Mouse (Mus musculus): ENCODE results near the gene Ccdc83. TPM values are rescaled to one million over a fixed set of nuclear protein-coding genes. Genes with fewer than 3 reads are reported as not detected.

The Ccdc83 gene
- not detected for total RNA-seq (2021)
- polyA plus RNA-seq (2012; rRNA removed): 0.10 and 0.26 TPM in 2 replicates
- long read RNA-seq: 0 reads

GRCm38 (mm10) chr7:90265289-90265970, at the start of gene Ccdc83:
Gene Ccdc83 (minus strand): TSS chr7:90265777.
- WGBS: 8% methylated on average over 28 of the region's 28 CpGs
- intact Hi-C loops (cut with DNase I): loop anchor here (1.0 to 10.0 kb wide), 4 partner anchors 113 to 761 kb away; no protein-coding TSS in a partner anchor

GRCm38 (mm10) chr7:90313421-90313820, 47.8 kb upstream of the Ccdc83 start:
- H3K27ac ChIP-seq: no peak overlapping the region
- WGBS: 69% methylated on average over 3 of the region's 3 CpGs
- DNase-seq: no peak
- no peaks in the 10 kb centered on the region for H3K79me2 ChIP-seq (replicated peaks; ENCODE audit: control insufficient read depth, insufficient read depth, low read length)
- H3K4me3 ChIP-seq: no peak overlapping the region
- TF ChIP-seq CTCF (IDR thresholded peaks at IDR 0.05) (no peak), POLR2A (IDR thresholded peaks at IDR 0.05; ENCODE audit: insufficient read depth, low read depth, low read length) (no peak), EP300 (IDR thresholded peaks at IDR 0.05; ENCODE audit: insufficient read depth, low read depth, low read length) (no peak)
- H3K36me3 ChIP-seq (ENCODE audit: control insufficient read depth, insufficient read depth, low read length): no peaks in the 10 kb centered on the region
- intact Hi-C loops (cut with DNase I): no loop called here
- no peaks in the 10 kb centered on the region for H3K27me3 ChIP-seq (ENCODE audit: control insufficient read depth, insufficient read depth, low read length)
- peaks cover 2% of the 10 kb centered on the region for H3K4me1 ChIP-seq (ENCODE audit: control insufficient read depth, insufficient read depth, low read length)
- H3K9ac ChIP-seq (ENCODE audit: low read depth, low read length): no peak overlapping the region

More at GRCm38 (mm10) chr7:90265289-90265970, at the start of gene Ccdc83:
- Histone ChIP-seq H3K36me3 (ENCODE audit: control insufficient read depth, insufficient read depth, low read length) (no peaks in the 10 kb centered on the region), H3K9ac (ENCODE audit: low read depth, low read length) (0 out of 2 replicates have a peak within 1 kb of the TSS, but pooled peaks have one; percentile 17), H3K27me3 (ENCODE audit: control insufficient read depth, insufficient read depth, low read length) (no peaks in the 10 kb centered on the region), H3K27ac (no peak within 1 kb of the TSS; the same call in 1 of the 2 replicates), H3K4me3 (peak within 1 kb of the TSS; percentile 33), H3K79me2 (replicated peaks; ENCODE audit: control insufficient read depth, insufficient read depth, low read length) (no peaks in the 10 kb centered on the region), H3K4me1 (ENCODE audit: control insufficient read depth, insufficient read depth, low read length) (0 out of 2 replicates have a peak, but pooled peaks cover 3% of the 10 kb centered on the region)
- DNase-seq: peak; percentile 82 to 84
- TF ChIP-seq CTCF (IDR thresholded peaks at IDR 0.05): peak; percentile 97
- peak; percentile 75; the same call in 1 of the 2 replicates for TF ChIP-seq EP300 (IDR thresholded peaks at IDR 0.05; ENCODE audit: insufficient read depth, low read depth, low read length)
- no peak for TF ChIP-seq POLR2A (IDR thresholded peaks at IDR 0.05; ENCODE audit: insufficient read depth, low read depth, low read length)

GRCm38 (mm10) chr7:90312151-90312883, 46.7 kb upstream of the Ccdc83 start:
- no peak for TF ChIP-seq EP300 (IDR thresholded peaks at IDR 0.05; ENCODE audit: insufficient read depth, low read depth, low read length)
- no peak for TF ChIP-seq POLR2A (IDR thresholded peaks at IDR 0.05; ENCODE audit: insufficient read depth, low read depth, low read length)
- TF ChIP-seq CTCF (IDR thresholded peaks at IDR 0.05): no peak
- Histone ChIP-seq H3K36me3 (ENCODE audit: control insufficient read depth, insufficient read depth, low read length) (no peaks in the 10 kb centered on the region), H3K4me3 (no peak overlapping the region), H3K9ac (ENCODE audit: low read depth, low read length) (no peak overlapping the region), H3K27me3 (ENCODE audit: control insufficient read depth, insufficient read depth, low read length) (no peaks in the 10 kb centered on the region), H3K79me2 (replicated peaks; ENCODE audit: control insufficient read depth, insufficient read depth, low read length) (no peaks in the 10 kb centered on the region), H3K4me1 (ENCODE audit: control insufficient read depth, insufficient read depth, low read length) (peaks cover 2% of the 10 kb centered on the region), H3K27ac (no peak overlapping the region)
- intact Hi-C loops (cut with DNase I): no loop called here
- WGBS: 49% methylated on average over 7 of the region's 7 CpGs
- peak in 1 of 2 experiments; percentile 16 for DNase-seq

- DNase-seq: no peak
- H3K9ac ChIP-seq (ENCODE audit: low read depth, low read length): no peak overlapping the region
- no peak overlapping the region for H3K4me3 ChIP-seq
- no peaks in the 10 kb centered on the region for H3K36me3 ChIP-seq (ENCODE audit: control insufficient read depth, insufficient read depth, low read length)
- H3K4me1 ChIP-seq (ENCODE audit: control insufficient read depth, insufficient read depth, low read length): peaks cover 2% of the 10 kb centered on the region
- no peaks in the 10 kb centered on the region for H3K27me3 ChIP-seq (ENCODE audit: control insufficient read depth, insufficient read depth, low read length)
- H3K79me2 ChIP-seq (replicated peaks; ENCODE audit: control insufficient read depth, insufficient read depth, low read length): no peaks in the 10 kb centered on the region
- 84% methylated on average over 6 of the region's 6 CpGs for WGBS
- H3K27ac ChIP-seq: no peak overlapping the region
- no peak for TF ChIP-seq EP300 (IDR thresholded peaks at IDR 0.05; ENCODE audit: insufficient read depth, low read depth, low read length)
- TF ChIP-seq POLR2A (IDR thresholded peaks at IDR 0.05; ENCODE audit: insufficient read depth, low read depth, low read length): no peak
- intact Hi-C loops (cut with DNase I): loop anchor here (10.0 kb wide), 1 partner anchor 117 kb away; the partner anchor contains the start of gene Ccdc89
Measured at GRCm38 (mm10) chr7:90308003-90308402, 42.4 kb upstream of the Ccdc83 start.

- H3K27ac ChIP-seq: no peak overlapping the region
- DNase-seq: no peak
- TF ChIP-seq POLR2A (IDR thresholded peaks at IDR 0.05; ENCODE audit: insufficient read depth, low read depth, low read length): no peak
- TF ChIP-seq EP300 (IDR thresholded peaks at IDR 0.05; ENCODE audit: insufficient read depth, low read depth, low read length): no peak
- TF ChIP-seq CTCF (IDR thresholded peaks at IDR 0.05): no peak
- H3K4me1 ChIP-seq (ENCODE audit: control insufficient read depth, insufficient read depth, low read length): no peaks in the 10 kb centered on the region
- no peaks in the 10 kb centered on the region for H3K36me3 ChIP-seq (ENCODE audit: control insufficient read depth, insufficient read depth, low read length)
- intact Hi-C loops (cut with DNase I): loop anchor here (10.0 kb wide), 1 partner anchor 118 kb away; the partner anchor contains the start of gene Ccdc89
- no peaks in the 10 kb centered on the region for H3K79me2 ChIP-seq (replicated peaks; ENCODE audit: control insufficient read depth, insufficient read depth, low read length)
- no peak overlapping the region for H3K4me3 ChIP-seq
- WGBS: 93% methylated on average over 1 of the region's 1 CpGs
- 0 out of 2 replicates have a peak, but pooled peaks cover 2% of the 10 kb centered on the region for H3K27me3 ChIP-seq (ENCODE audit: control insufficient read depth, insufficient read depth, low read length)
- no peak overlapping the region for H3K9ac ChIP-seq (ENCODE audit: low read depth, low read length)
Measured at GRCm38 (mm10) chr7:90306968-90307367, 41.4 kb upstream of the Ccdc83 start.
